Mouse (Mus musculus): ENCODE data around the gene Gm9789.
"Not testable (repeated sequence)": the region's sequence is repeated elsewhere in the genome, so short reads cannot be mapped to it uniquely, and the experiment has no call there.

The Gm9789 gene

GRCm38 (mm10) chr16:89157652-89158051 lies at the start of gene Gm9789:
TSS of gene Gm9789 (plus strand) at chr16:89157952.
- no peak for DNase-seq (ENCODE audit: low spot score in 2 of 2)

GRCm38 (mm10) chr16:89140551-89140950 lies 17.2 kb upstream of the Gm9789 start, which contains the start of gene Gm6358:
TSS of gene Gm6358 (plus strand) at chr16:89140851.
- DNase-seq (ENCODE audit: low spot score in 2 of 2): no peak

- no peak for DNase-seq (ENCODE audit: low spot score in 2 of 2)
Observed at GRCm38 (mm10) chr16:89150786-89151185, 7.0 kb upstream of the Gm9789 start, which contains the start of gene Gm10061. TSS of gene Gm10061 (plus strand) at chr16:89151086.

DNA sequence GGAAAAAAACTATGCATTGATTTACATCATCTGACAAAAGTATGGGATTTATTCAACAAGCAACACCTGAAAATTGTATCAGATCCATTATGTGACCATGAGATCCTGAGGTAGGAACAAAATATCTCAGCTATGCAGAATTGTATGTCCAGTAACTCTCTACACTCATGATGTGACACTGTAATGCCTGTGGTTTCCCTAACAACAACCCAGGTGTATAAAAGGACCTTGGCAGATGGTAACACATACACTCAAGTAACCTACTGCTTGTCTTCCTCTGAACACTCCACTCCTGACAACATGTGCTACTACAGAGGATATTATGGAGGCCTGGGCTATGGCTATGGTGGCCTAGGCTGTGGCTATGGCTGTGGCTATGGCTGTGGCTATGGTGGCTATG lies 11.4 kb downstream of the Gm9789 start, which contains the start of gene Gm7735:
Gene Gm7735 (plus strand): TSS at position 301 of the 400 bp plus-strand sequence.
- DNase-seq (ENCODE audit: low spot score in 2 of 2): not testable (repeated sequence)

GRCm38 (mm10) chr16:89174435-89174834 lies 16.7 kb downstream of the Gm9789 start, which contains the start of gene 1110057P08Rik:
TSS of gene 1110057P08Rik (plus strand) at chr16:89174735.
- no peak for DNase-seq (ENCODE audit: low spot score in 2 of 2)

DNA sequence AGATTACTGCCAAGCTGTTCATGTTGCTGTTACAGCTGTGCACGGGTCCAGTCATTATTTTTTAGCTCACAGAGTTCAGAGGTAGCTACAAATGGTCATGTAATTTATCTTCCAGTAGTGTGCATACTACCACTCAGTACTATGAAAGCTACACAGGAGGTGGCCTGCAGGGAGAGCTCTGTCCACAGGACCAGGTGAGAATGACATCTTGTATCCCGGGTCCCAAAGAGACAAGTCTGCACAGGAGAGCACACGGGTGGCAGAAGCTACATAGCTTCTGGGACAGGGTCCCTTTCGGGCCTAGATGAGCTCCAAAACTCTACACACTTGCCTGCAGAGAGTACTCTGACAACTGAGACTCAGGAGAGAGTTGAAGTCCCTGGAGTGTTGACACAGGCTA lies 30.9 kb downstream of the Gm9789 start:
- DNase-seq (ENCODE audit: low spot score in 2 of 2): no peak

DNA sequence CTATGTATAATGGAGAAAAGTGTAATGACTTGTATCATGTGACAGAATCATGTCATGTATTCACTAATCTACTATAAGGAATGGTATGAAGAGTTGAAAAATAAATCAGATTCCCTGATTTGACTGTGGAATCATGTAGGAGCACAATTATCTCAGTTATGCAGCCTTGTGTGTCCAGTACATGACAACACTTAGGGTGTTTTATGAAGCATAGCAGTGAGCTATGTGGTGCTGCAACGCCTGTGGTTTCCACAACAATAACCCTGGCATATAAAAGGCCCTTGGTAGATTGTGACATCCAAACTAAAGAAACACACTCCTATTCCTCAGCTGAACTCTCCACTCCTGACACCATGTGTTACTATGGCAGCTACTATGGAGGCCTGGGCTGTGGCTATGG lies 47.8 kb downstream of the Gm9789 start, which contains the start of gene Krtap20-2:
Gene Krtap20-2 (plus strand): TSS at position 301 of the 400 bp plus-strand sequence.
- no peak for DNase-seq (ENCODE audit: low spot score in 2 of 2)
